Mouse (Mus musculus) left cerebral cortex, adult 9 months (tissue): ENCODE measurements at regions not wholly inside any gene's neighbourhood (a gene's known extent, or its start where the extent isn't known, plus 50 kb on each side); places are given as distances from the start of the nearest gene placed in this dataset.
"Not testable (repeated sequence)": the region's sequence is repeated elsewhere in the genome, so short reads cannot be mapped to it uniquely, and the experiment has no call there.

Experiments used
- DNase-seq, 2 experiments: peaks; one replicate each; pipeline ENCODE4 v3.0.0; 2022; ENCODE audit warnings: low spot score in 2 of 2

DNA sequence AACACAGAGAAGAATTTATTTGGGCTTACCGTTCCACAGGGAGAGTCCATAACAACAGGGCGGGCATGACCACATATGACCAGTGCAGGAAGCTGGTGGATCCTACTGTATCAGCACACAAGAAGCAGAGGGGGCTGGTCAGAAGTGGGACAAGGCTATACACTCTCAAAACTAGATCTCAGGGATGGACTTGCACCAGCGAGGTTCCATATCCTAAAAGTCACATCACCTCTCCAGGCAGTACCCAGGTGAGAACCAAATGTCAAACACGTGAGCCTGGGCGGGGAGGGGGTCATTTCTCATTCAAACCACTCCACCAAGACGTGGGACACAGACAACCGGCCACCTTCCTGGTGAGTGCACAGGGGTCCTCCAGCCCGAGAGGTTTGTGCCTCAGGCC, 167.9 kb downstream of the Basp1 start:
- no peak for DNase-seq

DNA sequence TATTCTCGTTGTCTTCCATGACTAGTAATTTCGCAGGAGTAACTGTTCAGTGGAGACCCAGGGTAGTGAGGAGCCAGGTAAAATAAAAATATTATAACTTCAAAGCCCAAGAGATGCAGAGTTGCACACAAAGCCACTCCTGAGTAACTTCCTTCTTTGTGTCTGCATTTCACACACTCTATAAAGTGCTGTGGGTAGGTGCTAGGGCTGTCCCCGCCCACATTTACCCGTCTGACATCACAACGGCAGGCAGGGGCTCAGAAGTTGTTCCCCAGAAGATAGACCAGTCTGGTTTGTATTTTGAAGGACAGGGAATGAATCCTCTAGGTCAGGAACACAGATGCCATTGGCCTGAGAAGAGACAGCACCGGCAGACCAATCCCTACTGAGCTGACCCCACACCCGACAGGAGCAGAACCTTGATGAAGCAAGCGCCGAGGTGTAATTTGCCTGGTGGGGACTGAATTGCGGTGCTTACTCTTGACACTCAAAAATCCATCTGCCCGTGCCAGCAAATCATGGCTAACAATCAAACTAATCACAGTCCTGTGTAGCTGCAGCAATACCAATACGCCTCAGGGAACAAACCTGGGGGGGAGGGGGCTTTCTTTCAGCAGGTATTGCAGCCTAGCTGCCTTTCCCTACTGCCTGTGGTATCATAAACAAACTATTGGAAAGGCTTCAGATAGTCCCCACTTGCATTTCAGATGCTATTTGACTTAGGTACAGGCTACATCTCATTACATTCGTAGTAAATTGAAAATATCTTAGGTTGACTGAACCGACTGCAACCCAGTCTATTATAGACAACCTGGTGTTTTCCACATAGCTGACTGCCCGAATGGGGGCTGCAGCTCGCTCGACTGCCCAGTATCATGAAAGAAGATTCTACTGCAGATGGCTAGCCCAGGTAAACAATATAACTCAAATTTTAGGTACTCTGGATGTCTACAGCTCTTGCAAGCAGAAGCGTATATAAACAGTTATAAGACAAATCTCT, 175.6 kb downstream of the Basp1 start:
- DNase-seq, result no peak

DNA sequence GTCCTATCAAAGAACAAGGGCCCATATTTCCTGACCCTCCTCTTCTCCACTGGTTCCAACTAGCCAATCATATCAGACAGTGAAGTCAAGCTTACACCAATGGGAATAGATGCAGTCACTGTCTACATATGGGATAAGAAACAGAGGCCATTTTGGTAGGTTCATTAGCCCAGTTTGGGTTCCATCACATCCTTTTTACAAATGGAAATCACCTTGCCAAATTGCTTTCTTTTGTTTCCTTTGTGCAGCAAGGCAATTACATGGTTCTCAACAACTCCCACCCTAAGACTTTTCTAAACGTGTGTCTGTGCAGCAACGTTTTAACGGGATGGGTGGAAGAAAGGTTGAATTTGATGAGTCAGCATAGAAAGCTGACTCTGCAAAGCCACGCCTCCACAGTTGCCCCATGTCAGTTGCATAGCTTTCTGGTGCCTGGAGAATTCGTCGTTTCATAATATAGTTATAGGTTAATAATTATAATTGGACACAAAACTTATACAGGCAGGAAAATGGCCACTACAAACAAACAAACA, 177.3 kb downstream of the Basp1 start:
- no peak for DNase-seq

DNA sequence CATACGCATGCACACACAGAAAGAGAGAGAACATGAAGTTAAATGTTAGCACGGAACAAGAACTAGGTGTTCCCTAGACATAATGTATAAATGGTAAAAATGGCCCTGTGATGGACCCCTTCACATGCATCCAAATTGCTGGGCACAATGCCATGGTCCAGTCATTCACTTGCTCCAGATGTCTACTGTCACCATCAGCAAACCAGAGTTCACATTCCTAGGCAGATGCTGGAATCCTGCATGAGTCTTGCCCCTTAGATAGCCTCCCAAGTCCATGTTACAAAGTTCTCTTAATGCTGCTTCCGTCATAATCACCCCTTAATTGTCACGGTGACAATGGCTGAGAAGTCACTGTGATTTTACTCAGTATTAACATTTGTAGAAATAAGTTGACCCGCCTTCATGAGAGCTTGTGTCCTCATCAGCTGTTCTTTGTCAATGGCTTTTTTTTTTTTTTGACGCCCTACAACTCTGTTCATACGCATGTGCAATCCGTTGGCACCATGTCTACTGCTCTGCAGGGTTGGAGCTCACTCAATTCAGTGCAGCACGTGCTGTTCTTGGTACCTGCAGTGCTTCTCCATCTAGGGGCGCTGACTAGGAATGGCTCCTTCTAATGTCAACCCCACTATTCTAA, 179.4 kb downstream of the Basp1 start:
- no peak for DNase-seq

DNA sequence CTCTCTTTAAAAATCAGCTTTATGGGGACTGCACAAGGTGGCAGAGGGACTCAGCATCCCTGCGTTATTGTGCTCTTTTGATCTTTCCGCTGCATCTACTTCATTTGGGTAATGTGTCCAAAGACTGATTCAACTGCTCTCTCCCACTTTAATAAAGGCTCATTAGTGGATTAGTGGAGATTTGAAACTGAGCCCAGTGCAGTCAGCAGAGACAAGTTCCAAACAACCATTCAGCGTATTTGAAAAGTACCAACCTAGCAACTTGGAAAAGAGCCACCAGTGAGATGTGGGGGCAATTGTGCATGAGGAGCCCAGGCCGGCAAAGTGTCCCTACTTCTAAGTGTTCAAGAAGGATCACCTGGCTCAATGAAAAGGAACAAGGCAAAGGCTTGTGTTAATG, 183.4 kb downstream of the Basp1 start:
- DNase-seq, result no peak

DNA sequence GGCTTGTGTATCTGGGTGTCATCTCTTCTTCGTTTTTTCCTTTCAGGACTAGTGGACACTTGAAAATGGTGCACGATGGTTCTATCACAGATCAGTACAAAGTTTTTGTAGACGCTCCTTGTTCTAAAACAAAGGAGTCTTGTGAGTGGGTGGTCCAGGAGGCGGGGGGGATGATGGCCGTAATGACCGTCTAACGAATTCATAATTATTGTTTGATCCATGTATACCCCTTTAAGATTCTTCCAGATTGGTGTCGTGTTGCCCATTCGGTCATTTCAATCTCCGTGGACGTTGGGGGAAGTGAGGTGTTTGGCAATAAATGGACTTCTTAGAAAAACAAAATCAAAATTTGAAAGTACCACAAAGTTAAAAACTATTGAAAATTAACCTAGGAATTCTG, 183.8 kb downstream of the Basp1 start:
- no peak for DNase-seq

DNA sequence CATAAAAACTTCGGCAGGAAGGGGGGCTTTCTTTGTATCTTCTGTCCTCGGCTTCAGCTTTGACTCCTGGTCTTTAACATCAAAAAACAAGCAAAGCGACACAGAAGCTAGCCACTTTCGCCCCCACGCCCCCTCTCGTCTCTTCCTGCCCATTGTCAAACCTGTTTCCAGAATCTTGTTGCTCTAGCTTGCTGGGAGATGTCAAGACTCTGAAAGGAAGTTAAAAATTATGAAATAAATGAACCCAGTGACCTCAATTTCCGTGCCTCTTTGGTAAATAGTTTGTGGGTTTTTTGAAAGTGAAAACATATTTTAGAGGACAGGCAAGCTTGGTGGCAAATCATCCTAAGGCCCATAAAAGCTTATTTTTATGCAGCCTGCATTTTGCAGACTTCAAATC, 186.1 kb downstream of the Basp1 start:
- no peak for DNase-seq

DNA sequence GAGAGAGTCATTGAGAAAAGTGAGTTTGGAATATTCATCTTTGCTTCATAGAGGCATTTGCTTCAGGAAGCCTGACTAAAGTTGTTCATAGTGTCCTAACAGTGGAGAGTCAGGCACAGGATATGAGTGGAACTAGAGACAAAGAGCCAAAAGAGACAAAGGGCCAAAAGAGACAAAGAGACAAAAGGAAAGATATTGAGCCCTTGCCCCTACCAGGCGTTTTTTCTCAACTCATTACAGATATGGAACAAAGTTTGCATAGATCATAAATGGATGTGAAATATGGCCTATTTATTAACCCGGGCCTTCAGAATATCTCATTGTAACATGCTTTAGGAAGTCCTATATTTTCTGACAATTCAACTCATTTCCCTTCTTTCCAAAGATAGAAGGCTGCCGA, 187.6 kb downstream of the Basp1 start:
- no peak for DNase-seq

DNA sequence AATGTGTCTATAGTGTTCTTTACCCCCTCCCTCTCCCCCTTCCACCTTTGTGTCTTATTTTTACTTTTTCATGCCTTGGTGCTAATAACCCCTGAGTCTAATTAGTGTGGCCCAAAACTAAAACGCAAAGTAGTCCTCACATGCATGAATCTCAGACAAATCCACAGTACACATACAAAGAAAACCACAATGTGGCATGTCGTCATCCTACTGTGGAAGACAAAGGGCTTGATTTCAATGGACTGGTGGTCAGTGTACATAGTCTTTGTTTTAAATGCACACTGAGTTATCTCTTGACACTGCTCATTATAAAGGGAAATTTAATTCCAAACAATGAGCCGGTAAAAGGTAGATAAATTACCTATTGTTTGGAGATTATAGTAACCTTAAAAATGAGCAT, 188.1 kb downstream of the Basp1 start:
- no peak for DNase-seq

DNA sequence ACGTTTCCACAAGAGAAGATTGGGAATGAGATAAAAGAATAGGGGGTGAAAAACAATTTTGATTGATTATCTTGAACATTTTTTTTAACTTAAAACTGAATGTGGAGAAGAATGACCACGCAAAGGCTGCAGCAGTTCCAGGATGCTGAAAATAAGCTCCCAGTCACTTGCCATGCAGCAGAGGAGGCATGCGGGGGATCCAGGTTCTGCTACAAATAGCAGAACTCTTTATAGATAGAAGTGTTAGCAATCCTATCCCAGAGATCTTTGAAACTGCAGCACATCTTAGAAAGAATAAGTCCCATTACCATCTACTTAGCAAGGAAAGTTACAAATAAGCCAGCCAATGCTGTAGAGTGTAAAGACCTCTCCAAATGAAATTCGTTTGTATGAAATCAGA, 191.8 kb downstream of the Basp1 start:
- DNase-seq, result peak; percentile 36 to 63

DNA sequence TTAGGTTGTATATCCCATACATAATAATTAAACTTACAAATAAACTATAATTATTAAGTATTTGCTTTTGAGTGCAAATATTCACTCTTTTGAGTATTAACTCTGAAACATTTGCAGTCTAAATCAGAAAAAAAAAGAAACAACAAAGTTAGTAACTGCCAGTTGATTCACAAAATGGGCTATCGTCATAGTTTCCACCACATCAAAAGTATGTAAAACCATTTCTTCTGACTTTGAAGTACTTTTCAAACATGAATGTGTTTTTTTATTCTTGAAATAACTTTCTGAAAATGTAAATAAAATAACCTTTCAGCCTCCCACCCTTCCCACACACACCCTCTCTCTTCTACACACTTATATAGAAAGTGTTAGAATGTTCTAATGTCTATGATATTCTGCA, 197.2 kb downstream of the Basp1 start:
- no peak for DNase-seq

DNA sequence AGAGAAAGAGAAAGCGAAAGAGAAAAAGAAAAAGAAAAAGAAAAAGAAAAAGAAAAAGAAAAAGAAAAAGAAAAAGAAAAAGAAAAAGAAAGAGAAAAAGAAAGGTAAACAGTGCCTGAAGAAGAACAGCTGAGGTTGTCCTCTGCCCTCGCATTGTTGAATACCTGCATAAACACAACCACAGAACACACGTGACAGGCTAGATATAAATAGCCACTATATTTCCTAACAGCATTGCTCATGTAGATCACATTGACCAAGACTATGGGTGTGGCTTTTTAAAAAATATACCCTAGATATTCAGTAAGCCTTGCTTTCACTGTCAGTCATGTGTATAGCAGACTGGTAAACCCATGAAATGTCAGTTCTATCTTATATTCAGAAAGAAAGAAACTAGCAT, 211.5 kb downstream of the Basp1 start:
- no peak for DNase-seq

DNA sequence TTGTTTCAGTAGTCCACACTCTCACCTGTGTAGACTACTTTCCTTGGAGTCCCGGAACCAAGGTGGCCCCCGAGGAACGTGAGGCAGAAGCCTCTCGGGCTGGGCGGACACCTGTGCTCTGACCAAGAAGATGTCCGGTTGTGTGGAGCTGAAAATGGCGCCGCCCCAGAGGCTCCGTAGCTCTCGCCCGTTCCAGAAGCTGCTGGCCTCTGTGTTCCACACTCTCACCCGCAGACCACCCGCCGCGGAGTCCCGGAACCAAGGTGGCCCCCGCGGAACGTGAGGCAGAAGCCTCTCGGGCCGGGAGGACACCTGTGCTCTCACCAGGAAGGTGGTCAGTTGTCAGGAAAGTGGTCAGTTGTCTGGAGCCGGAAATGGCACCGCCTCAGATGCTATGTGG, 213.3 kb downstream of the Basp1 start:
- not testable (repeated sequence) for DNase-seq

DNA sequence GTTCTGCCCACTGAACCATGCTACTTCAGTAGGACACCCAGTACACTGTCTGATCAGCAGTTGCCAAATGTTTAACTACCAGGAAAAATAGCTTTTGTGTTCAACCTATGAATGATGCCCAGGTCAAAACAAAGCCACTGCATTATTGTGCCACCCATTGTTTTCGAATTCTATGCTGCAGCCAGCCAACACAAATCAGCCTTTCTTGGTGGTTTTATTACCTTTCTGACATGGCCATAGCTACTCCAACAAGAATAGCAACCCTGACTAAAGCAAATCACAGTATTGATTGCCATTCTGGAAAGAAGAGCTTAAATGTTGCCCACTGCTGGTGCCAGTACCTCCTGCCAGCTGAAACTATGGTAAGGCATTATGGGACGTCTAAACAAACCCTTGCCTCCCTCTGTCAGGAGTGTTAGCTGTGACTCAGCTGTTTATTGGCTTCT, 225.7 kb downstream of the Basp1 start:
- DNase-seq, result no peak

DNA sequence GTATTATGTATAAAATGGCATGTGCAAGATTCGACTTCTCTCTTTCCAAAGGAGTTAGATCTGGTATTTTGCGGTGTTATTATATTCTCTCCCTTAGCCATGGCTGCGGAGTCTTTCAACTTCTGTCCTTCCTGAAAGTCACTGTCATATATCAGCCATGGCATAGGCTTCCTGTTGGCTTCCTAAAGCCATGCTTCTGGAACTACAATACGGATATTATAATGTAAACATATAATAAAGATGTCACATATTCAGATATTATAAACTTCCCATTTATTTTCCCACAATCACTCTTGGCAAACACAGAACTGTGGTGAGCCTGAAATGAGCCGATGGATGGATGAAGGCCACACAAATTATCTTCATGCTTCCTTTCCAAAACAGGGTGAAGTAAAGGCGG, 240.8 kb downstream of the Basp1 start:
- no peak for DNase-seq

DNA sequence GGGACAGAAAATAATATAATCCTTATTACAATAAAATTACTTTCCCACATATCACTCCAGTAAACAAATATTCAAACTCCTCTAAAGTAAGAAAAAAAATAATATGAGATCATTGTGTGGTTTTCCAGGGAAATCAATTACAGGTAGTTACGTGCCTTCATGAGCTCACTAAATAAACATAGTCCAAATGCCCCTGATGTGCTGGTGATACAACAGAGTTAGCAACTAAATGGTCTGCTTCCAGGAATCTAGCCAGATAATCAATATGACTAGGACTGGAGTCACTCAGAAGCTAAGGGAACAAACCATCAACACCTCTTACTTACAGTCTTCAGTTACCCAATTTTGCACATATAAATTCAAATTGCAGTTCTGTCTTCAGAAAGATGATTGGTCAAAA, 267.2 kb downstream of the Basp1 start:
- DNase-seq, result no peak

DNA sequence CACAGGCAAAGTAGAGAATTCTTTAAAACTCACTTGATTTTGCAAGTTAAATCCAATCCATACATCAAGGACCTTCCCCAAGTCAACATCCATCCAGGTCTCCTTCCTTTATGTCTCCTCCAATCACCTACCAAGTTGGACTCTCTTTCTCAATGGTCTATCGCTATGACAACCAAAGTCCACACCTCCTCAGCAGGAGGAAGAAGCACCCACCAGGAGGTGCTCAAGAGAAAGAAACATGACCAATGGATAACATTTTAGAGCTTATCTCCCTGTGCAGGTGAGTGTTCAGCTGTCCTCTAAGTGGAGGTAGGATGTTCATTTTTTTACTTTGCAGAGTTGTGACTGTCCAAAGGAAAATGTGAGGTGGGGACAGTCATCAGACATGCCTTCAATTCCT, 269.3 kb downstream of the Basp1 start:
- DNase-seq, result peak in 1 of 2 experiments; percentile 24

DNA sequence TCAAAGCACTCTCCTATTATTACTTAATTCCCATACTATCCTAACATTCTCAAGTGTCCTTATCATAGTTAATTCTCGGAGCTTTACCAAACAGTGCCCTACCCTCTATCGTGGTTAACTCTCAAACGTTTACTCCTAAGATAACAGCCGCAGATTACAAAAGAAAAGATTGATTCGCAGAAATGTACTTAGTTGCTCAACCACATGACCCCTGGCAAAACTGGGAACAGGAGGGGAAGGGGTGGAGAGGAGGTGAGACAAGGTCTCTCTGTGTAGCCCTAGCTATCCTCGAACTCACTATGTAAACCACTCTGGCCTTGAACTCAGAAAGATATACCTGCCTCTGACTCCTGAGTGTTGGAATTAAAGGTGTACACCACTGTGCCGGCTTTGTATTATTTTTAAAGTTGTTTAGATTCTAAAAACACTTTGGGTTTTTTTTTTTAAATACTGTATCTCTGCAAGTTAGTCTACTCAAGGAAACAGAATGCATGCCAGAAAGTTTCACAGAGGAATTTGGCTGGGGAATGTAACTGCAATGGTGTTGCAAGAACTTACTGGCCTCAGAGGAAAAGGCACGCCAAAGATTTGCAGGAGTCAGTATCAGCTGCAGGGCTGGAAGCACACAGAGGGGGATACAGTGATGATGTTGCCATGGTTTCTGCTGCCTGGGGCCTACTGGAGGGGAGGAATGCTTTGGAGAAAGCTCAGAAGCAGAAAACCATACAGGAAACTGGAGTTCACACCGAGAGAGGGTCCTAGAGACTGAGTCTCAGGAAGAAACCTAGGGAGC, 273.0 kb downstream of the Basp1 start:
- DNase-seq, result no peak

DNA sequence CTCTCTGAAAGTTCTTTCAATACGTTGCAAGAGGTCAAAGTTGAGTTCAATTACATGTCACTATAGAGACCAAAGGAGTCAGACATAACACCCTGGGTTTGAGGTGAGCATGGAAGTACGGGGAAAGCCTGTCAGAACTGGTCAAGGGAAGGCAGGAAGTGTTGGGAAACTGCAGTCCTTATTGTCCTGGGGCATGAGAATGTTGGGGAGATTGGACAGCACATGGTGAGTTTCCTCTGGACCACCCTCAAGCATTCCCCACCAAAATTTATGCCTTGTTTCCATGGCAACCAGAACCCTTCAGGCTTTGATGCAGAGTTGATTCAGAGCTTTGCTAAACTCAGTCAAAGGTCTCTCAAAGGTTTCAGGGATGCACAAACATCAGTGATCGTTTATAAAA, 276.5 kb downstream of the Basp1 start:
- DNase-seq, result no peak

DNA sequence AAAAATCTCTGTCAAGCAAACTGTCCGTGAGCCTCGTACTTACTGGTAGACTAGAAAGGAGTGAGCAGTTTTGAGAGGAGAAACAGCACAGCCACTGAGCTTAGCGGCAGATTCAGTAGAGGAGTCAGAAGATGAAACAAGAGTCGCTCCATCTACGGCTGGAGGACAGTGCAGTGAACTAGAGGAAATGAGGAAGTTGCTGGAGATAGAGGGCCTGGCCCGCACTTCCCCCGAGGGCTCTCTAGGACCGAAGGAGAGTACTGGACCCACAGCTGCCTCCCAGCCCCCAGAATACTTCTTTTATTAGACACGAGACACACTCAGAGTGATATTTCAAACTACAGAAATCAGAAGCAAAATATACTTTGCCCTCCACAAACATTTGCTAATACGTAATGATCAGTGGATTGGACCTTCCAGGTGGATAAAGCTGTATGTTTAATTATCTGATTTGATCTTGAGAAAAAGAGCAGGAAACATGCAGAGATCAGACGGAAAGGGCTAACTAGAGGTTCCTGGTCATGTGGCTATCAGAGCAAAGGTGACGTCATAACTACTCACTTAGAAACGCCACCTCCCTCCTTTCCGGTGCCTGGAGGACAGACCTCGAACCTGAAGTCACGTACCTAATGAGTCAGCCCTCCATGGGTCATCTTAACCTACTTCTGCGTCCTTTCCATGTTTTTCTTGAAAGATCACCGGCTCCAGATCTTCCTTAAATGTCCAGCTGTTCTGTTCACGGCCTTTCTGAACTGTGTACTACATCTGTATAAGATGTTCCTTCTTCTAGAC, 277.9 kb downstream of the Basp1 start:
- DNase-seq, result no peak

DNA sequence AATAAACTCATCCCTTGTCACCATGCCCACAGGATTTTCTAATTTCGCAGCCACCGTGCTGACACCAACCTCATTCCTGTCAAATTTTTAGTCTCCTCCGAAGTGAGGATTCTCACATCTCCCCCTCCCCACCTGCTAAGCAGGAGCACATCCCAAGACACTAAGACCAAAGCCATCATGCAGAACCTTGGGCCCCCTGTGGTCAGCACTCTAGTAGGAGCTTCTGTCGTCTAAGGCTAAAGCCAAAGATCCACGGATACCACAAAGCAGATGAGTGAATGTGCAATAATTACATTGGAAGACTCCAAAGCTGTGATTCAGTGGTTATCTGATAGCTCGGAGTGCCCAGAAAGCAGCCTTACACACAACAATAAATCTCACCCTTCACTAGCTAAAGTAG, 283.5 kb downstream of the Basp1 start:
- DNase-seq, result no peak
